Mouse (Mus musculus): ENCODE results near the gene Kctd3. TPM values are rescaled to one million over a fixed set of nuclear protein-coding genes. Genes with fewer than 3 reads are reported as not detected.
A peak's percentile ranks its signal among the peaks of the same experiment; 100 is the strongest.

The Kctd3 gene
- polyA plus RNA-seq, 1 experiment from 2014 or later, result 22.2 TPM

DNA sequence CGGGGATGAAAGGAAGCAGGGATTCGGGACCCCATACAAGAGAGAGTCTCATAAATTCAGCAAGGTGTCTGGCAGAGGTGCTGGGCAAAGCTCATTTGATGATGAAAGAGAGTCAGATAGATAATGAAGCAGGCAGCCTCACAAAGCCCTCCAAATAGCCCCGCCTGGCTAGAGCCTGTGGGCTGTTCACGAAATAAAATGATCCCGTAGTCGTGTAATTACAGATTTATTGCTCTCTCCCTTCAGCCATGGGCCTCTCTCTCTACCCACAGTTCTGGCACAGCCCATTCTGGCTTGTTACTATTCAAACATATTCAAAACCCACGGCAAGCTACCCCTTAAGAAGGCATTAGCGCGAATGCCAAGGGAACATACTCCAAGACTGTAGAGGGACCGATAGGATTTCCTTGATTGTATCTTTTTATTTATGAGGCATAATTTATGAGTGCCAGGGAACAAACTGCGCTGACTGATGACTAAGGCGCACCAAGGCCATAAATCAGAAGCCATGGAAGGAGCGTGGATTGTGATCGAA lies 70.3 kb downstream of the Kctd3 start:
- DNase-seq (ENCODE audit: low spot score), result peak; percentile 7
- Histone ChIP-seq H3K27me3 (ENCODE audit: insufficient read depth, low read length) (no peaks in the 10 kb centered on the region), H3K9me3 (replicated peaks; ENCODE audit: low read length) (no peaks in the 10 kb centered on the region), H3K4me1 (replicated peaks; ENCODE audit: insufficient read depth, low read length) (no peaks in the 10 kb centered on the region), H3K4me2 (ENCODE audit: low read length) (no peak overlapping the region), H3K27ac (no peak overlapping the region), H3K4me3 (replicated peaks; ENCODE audit: low read depth, low read length) (no peak overlapping the region), H3K9ac (ENCODE audit: low read depth, low read length) (no peak overlapping the region), H3K36me3 (ENCODE audit: insufficient read depth, low read length) (no peaks in the 10 kb centered on the region)
- no peak for TF ChIP-seq CTCF (IDR thresholded peaks at IDR 0.05; ENCODE audit: low read depth)
- WGBS, result 32% methylated on average over 14 of the region's 14 CpGs
- ATAC-seq (replicated peaks; ENCODE audit: low FRiP score, low read depth), result no peak

Measured in kidney, postnatal 0 days (tissue).